Mouse (Mus musculus) stomach, embryonic 14.5 days (tissue): Measurements from ENCODE around the gene Lrrc75a. TPM values are rescaled to one million over a fixed set of nuclear protein-coding genes. Genes with fewer than 3 reads are reported as not detected.
A peak's percentile ranks its signal among the peaks of the same experiment; 100 is the strongest.
"Not testable (repeated sequence)": the region's sequence is repeated elsewhere in the genome, so short reads cannot be mapped to it uniquely, and the experiment has no call there.

Source experiments
- ATAC-seq: fragments of 200-750 bp; cut with Nextera tagmentation; 2 replicates; pipeline ENCODE4 v1.8.0; 2017; ENCODE audit warnings: low read depth, moderate TSS enrichment; ENCODE audit not compliant: insufficient number of reproducible peaks, insufficient read depth, low FRiP score
- H3K27ac ChIP-seq: fragments of 300-500 bp; sonication (generic); 2 replicates; pipeline ENCODE4 v1.5.1; 2014; ENCODE audit warnings: mild to moderate bottlenecking, low read length, moderate library complexity, mixed read lengths
- H3K27me3 ChIP-seq: fragments of 300-500 bp; sonication (generic); 2 replicates; pipeline ENCODE4 v1.6.1; 2014; ENCODE audit warnings: low read length, control low read depth, mixed read lengths; ENCODE audit not compliant: control insufficient read depth, insufficient read depth
- H3K36me3 ChIP-seq: fragments of 300-500 bp; sonication (generic); 2 replicates; pipeline ENCODE4 v1.6.1; 2014; ENCODE audit warnings: mild to moderate bottlenecking, control low read depth, low read length, moderate library complexity, mixed read lengths; ENCODE audit not compliant: control insufficient read depth, insufficient read depth
- H3K4me1 ChIP-seq: fragments of 300-500 bp; sonication (generic); 2 replicates; pipeline ENCODE4 v1.6.1; 2014; ENCODE audit warnings: low read length, control low read depth, mixed read lengths; ENCODE audit not compliant: control insufficient read depth, insufficient read depth
- H3K4me2 ChIP-seq: fragments of 300-500 bp; sonication (generic); replicated peaks from 2 replicates; pipeline ENCODE4 v1.6.1; 2014; ENCODE audit warnings: low read depth, low read length, control low read depth
- H3K4me3 ChIP-seq: fragments of 300-500 bp; sonication (generic); 2 replicates; pipeline ENCODE4 v1.5.1; 2014; ENCODE audit warnings: low read depth, low read length, control low read depth
- H3K9ac ChIP-seq: fragments of 300-500 bp; sonication (generic); replicated peaks from 2 replicates; pipeline ENCODE4 v1.6.1; 2014; ENCODE audit warnings: low read depth, mild to moderate bottlenecking, control low read depth, low read length, moderate library complexity, mixed read lengths
- H3K9me3 ChIP-seq: fragments of 300-500 bp; sonication (generic); 2 replicates; pipeline ENCODE4 v1.6.1; 2016; ENCODE audit warnings: low read depth, low read length, control low read depth; ENCODE audit not compliant: control insufficient read depth
- WGBS: fragments of 180-500 bp; shearing (Covaris S2); extraction: QIAGEN DNeasy Blood & Tissue Kit; methylation state at CpG from one replicate; pipeline ENCODE4 v1.1.7; 2014; 5-methylcytosine and 5-hydroxymethylcytosine counted together
- polyA plus RNA-seq: library from polyadenylated mRNA; unstranded; fragments of >200 nt; fragmentation: Nextera tagmentation; extraction: Ambion mirVana; gene quantifications from 2 replicates; pipeline ENCODE4 v1.2.1, GENCODE M21; 2014

The Lrrc75a gene
- polyA plus RNA-seq, 1 experiment from 2014 or later: 9.0 TPM

DNA sequence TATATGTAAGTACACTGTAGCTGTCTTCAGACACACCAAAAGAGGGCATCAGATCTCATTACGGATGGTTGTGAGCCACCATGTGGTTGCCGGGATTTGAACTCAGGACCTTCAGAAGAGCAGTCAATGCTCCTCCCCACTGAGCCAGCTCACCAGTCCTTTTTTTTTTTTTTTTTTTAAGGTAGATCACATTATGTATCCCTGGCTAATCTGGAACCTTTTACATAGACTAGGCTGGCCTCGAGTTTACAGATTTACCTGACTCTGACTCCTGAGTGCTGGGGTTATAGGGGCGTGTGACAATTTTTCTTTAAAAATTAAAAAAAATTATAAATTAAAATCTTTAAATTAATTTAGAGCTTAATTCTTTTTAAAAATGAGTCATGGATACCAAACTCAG is 1.5 kb upstream of the Lrrc75a start:
- H3K9ac ChIP-seq, H3K4me3 ChIP-seq, H3K27me3 ChIP-seq, H3K9me3 ChIP-seq, H3K27ac ChIP-seq, H3K36me3 ChIP-seq, ATAC-seq: not testable (repeated sequence)
- Histone ChIP-seq H3K4me2 (peak overlapping the region; percentile 93; the same call in 1 of the 2 replicates), H3K4me1 (peaks cover 30% of the 10 kb centered on the region)
- 73% methylated on average over 4 of the region's 4 CpGs for WGBS

DNA sequence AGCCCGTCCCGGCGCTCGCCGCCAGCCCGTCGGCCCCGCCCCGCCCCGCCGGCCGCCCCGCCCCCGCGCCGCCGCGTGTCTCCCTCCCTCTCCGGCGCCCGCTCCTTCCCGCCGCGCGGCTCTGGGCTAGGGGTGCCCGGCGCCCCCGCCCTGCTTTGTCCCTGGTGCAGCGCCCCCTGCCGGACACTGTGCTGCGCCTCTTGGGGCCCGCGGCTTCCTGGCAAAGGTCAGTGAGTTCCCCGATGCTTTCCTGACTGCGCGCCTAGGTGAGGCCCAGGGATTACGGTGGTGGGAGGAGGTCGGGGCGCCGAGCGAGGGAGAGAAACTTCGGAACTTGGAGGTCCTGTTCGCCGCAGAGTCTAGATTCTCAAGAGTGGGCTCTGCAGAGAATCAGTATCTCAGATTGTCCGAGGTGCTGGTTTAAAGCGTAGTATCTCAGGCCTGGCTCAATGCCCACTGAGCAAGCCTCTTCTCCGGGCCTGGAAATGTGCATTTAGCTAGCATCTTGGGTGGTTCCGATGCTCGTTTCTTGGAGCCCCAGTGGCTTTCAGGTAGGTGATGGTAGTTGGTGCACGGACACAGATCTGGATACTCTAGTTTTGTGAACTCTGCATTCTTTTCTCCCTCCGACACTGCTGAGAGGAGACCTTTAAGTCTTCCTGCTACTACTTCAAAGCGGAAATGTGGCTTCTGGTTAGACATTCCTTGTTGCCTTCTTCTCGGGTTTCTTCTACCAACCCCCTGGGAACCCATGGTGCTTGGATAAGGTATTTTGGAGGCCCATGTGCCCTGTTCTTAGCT is 468 bp upstream of the Lrrc75a start, which contains the start of gene Mmgt2:
Mmgt2 (plus strand) TSS at position 74 of the 801 bp plus-strand sequence.
- H3K4me3 ChIP-seq: peak within 1 kb of the TSS; percentile 77
- no peaks in the 10 kb centered on the region for H3K9me3 ChIP-seq
- 1% methylated on average over 35 of the region's 53 CpGs for WGBS
- H3K4me1 ChIP-seq: peaks cover 30% of the 10 kb centered on the region
- no peaks in the 10 kb centered on the region for H3K27me3 ChIP-seq
- peaks cover 4% of the 10 kb centered on the region for H3K36me3 ChIP-seq
- peak within 1 kb of the TSS; percentile 68 for H3K9ac ChIP-seq
- ATAC-seq: peak; percentile 91
- peak within 1 kb of the TSS; percentile 87 for H3K27ac ChIP-seq
- H3K4me2 ChIP-seq: peak within 1 kb of the TSS; percentile 93

DNA sequence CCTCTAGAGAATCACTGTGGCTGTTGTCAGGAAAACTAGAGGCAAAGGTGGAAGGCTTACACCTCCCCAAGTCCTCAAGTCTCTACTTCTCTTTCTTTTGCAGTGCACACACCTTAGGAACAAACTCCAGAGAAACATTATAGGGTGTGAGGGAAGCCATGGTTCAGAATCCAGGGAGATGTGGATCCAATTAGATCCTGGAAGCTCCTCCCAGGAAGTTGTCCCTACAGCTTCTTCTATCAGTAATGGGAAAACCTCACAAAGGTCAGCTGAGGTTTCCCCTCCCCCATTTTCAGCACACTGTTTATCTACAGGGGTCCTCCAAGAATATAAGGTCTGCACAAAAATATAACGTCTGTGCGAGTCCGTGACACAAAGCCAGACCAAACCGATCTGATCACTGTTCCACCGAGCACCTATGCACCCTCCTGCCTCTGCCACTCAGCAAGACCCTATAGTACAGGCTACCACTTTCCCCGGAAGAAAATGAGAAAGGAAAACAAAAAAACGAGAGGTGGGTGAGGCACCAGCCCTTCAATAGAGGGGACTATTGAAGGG is 1.3 kb downstream of the Lrrc75a start:
- peaks cover 30% of the 10 kb centered on the region for H3K4me1 ChIP-seq
- H3K27ac ChIP-seq: no peak overlapping the region
- no peaks in the 10 kb centered on the region for H3K27me3 ChIP-seq
- H3K9me3 ChIP-seq: no peaks in the 10 kb centered on the region
- no peaks in the 10 kb centered on the region; the same call in 1 of the 2 replicates for H3K36me3 ChIP-seq
- no peak overlapping the region for H3K9ac ChIP-seq
- 54% methylated on average over 7 of the region's 7 CpGs for WGBS
- ATAC-seq: no peak
- peak overlapping the region; percentile 93 for H3K4me2 ChIP-seq
- peak overlapping the region; percentile 77 for H3K4me3 ChIP-seq

DNA sequence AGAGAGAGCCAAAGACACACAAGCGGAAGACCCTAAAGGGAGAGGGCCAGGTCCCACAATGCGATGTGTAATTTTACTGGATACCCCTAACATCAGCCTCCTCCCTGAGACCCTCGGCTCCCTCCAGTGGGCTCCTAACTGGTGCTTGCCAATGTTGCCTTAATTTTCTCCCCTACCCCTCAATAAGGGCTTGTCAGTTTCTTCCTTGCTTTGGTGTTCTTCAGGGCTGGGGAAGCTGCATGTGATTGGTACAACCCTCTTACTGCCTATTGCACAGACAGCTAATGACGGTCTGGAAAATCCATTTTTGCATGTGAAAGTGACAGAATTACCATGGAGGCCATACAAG is 1.9 kb downstream of the Lrrc75a start:
- Histone ChIP-seq H3K36me3 (no peaks in the 10 kb centered on the region; the same call in 1 of the 2 replicates), H3K9ac (no peak overlapping the region), H3K27me3 (no peaks in the 10 kb centered on the region), H3K9me3 (no peaks in the 10 kb centered on the region), H3K27ac (peak overlapping the region; percentile 3; the same call in 1 of the 2 replicates), H3K4me3 (no peak overlapping the region), H3K4me1 (peaks cover 30% of the 10 kb centered on the region), H3K4me2 (peak overlapping the region; percentile 93)
- no peak for ATAC-seq
- WGBS: 31% methylated on average over 4 of the region's 4 CpGs

DNA sequence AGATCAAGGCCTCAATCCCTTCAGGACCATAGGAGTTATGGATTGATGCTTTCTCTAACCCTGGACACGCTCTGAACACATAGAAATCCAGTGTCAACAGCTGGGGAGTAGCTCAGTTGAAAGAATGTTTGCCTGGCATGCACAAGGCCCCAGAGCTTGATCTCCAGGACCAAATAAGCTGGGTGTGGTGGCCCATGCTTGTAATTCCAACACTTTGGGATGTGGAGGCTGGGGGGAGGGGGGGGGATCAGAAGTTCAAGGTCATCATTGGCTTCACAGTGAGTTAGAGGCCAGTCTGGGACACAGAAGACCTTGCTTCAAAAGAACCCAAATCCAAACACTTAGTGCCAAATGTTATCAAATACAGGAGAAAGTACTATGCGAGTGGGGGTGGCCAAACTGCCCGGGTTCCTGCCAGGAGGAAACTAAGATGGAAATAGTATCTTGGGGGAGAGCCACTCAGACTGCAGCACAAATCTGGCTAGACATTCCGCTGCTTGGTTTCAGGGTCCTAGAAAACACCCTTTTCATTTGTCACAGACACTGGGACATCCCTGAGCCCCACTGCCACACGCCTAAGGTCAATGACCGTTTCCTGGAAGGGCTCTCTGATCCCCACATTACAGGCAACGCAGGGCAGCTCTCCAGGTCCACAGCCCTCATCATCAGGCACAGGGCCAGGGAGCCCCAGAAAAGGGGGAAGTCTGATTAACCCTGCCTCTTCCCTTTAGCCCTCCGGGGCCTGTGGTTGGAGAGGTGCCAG is 2.4 kb downstream of the Lrrc75a start:
- no peaks in the 10 kb centered on the region for H3K9me3 ChIP-seq
- H3K27ac ChIP-seq: peak overlapping the region; percentile 3; the same call in 1 of the 2 replicates
- peak overlapping the region; percentile 93 for H3K4me2 ChIP-seq
- no peak for ATAC-seq
- H3K4me1 ChIP-seq: peaks cover 30% of the 10 kb centered on the region
- H3K4me3 ChIP-seq: no peak overlapping the region; the same call in 1 of the 2 replicates
- WGBS: 14% methylated on average over 8 of the region's 8 CpGs
- no peaks in the 10 kb centered on the region for H3K36me3 ChIP-seq
- H3K9ac ChIP-seq: no peak overlapping the region
- no peaks in the 10 kb centered on the region for H3K27me3 ChIP-seq

DNA sequence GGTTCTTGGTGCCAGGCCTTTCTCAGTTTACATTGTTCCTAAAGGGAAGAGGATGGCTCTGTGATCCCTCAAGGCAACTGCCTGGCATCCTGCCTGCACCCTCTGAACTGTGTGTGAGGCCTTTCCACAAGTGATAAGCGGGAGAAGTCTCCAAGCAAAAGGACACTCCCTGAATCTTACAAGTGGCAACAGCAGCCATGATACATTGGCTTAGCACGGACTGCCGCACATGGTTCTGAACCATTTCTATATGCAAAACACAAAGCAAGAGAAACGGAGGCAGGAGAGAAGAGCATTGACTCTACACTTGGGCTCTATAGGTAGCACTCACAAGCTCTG is 3.0 kb downstream of the Lrrc75a start:
- no peaks in the 10 kb centered on the region for H3K27me3 ChIP-seq
- ATAC-seq: no peak
- peak overlapping the region; percentile 93 for H3K4me2 ChIP-seq
- no peaks in the 10 kb centered on the region for H3K36me3 ChIP-seq
- H3K27ac ChIP-seq: no peak overlapping the region; the same call in 1 of the 2 replicates
- H3K4me3 ChIP-seq: no peak overlapping the region
- no peak overlapping the region for H3K9ac ChIP-seq
- 72% methylated on average over 4 of the region's 4 CpGs for WGBS
- H3K9me3 ChIP-seq: no peaks in the 10 kb centered on the region
- peaks cover 30% of the 10 kb centered on the region for H3K4me1 ChIP-seq

DNA sequence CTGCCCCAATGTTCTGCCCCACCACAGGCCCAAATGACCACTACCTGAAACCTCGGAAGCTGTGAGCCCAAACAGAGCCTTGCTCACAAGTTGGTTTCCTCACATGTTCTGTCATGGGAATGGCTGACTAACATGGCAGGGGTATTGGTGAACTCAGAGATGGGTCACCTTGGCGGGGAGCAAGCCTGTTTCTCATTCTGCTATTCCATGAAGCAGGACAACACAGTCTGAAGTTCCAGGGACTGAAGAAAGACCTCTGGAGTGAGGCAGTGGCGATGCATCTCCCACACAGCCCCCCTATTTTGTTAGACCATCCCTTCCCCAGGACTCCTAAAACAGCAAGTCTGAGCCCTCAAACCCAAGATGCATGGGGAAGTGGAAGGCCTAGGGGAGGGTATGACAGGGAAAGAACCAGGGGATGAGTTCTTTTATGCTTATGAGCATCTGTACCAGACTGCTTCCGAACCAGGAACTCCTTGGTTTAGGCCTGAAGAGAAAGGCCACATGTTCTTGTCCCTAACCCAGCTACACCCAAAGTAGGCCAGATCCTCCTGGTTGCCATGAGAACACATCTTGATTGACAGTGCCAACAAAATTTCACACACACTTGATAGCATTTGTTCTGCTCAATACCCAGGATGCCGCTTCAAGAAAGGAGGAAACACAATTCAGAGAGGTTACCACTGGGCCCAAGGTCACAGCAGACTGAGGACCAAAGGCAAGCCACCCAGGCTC is 3.6 kb downstream of the Lrrc75a start:
- Histone ChIP-seq H3K4me3 (no peak overlapping the region), H3K27me3 (no peaks in the 10 kb centered on the region), H3K9ac (no peak overlapping the region), H3K4me2 (no peak overlapping the region), H3K36me3 (no peaks in the 10 kb centered on the region), H3K4me1 (peaks cover 30% of the 10 kb centered on the region), H3K9me3 (no peaks in the 10 kb centered on the region), H3K27ac (no peak overlapping the region)
- no peak for ATAC-seq
- WGBS: 88% methylated on average over 5 of the region's 5 CpGs
